Mouse (Mus musculus): ENCODE results near the gene Serpinf1. TPM values are rescaled to one million over a fixed set of nuclear protein-coding genes. Genes with fewer than 3 reads are reported as not detected.
A peak's percentile ranks its signal among the peaks of the same experiment; 100 is the strongest.
"Not testable (repeated sequence)": the region's sequence is repeated elsewhere in the genome, so short reads cannot be mapped to it uniquely, and the experiment has no call there.

The Serpinf1 gene
- total RNA-seq, 2 experiments from 2014 or later: 16.7 to 17.3 TPM

DNA sequence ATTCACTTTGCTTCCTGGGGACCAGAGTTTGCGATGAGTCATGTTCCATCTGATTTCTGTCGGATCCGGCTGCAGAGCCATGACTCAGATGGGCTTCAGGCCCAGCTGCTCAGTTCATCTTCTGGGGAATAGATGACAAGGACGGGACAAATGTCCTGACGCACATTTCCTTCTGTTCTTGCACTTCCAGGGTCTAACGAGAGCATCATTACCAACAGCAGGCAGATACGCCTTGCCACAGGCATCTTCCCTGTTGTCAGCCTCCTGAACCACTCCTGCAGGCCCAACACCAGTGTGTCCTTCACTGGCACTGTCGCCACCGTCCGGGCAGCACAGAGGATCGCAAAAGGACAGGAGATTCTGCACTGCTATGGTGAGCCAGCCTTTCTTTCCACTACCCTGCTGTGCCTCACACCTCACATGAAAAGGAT lies 23.1 kb downstream of the Serpinf1 start:
- DNase-seq (ENCODE audit: low spot score in 2 of 2): peak; percentile 37 to 85
- intact Hi-C loops (cut with DNase I): no loop called here

GRCm38 (mm10) chr11:75397452-75397851 lies 25.0 kb downstream of the Serpinf1 start:
- peak in 1 of 2 experiments; percentile 26 for DNase-seq (ENCODE audit: low spot score in 2 of 2)
- intact Hi-C loops (cut with DNase I): no loop called here

DNA sequence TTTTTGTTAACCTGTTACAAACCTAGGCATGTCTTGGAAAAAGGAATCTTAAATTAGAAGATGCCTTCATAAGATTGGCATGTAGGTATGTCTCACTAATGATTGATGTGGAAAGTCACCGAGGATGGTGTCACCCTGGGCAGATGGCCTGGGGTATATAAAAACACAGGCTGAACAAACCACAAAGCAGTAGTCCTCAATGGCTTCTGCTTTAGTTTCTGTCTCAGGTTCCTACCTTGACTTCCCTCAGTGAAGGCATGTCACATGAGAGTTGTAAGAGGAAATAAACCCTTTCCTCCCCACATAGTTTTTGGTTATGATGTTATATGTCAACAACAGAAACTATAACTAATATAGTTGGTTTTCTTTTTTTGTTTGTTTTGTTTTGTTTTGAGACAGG lies 26.9 kb downstream of the Serpinf1 start:
- DNase-seq (ENCODE audit: low spot score in 2 of 2): no peak
- intact Hi-C loops (cut with DNase I): no loop called here

GRCm38 (mm10) chr11:75383529-75383928 lies 39.0 kb downstream of the Serpinf1 start:
- peak in 1 of 2 experiments; percentile 33 for DNase-seq (ENCODE audit: low spot score in 2 of 2)
- intact Hi-C loops (cut with DNase I): not testable (repeated sequence)

GRCm38 (mm10) chr11:75378786-75379185 lies 43.7 kb downstream of the Serpinf1 start:
- DNase-seq (ENCODE audit: low spot score in 2 of 2); intact Hi-C loops (cut with DNase I): not testable (repeated sequence)

- intact Hi-C loops (cut with DNase I): no loop called here
- no peak for DNase-seq (ENCODE audit: low spot score in 2 of 2)
These were observed 45.4 kb downstream of the Serpinf1 start for GRCm38 (mm10) chr11:75377125-75377524.

Small RNA genes within 50 kb of the gene (microRNA-seq; reads per million reads assigned to microRNA genes)
- 10,414 to 18,602 reads per million in 2 experiments for gene Mir22

Other genes with a start within 250 kb of the Serpinf1 start
- gene Ovca2, start 243.9 kb downstream of the Serpinf1 start, total RNA-seq (2021): 10 to 100 TPM; 12.4 to 13.9 TPM
- gene Dph1, start 231.5 kb downstream of the Serpinf1 start, total RNA-seq (2021): 10 to 100 TPM; 26.9 to 27.2 TPM
- 10 to 100 TPM; 76.5 to 90.2 TPM for gene Rtn4rl1, start 228.9 kb downstream of the Serpinf1 start, total RNA-seq (2021)
- gene Rpa1, start 74.4 kb downstream of the Serpinf1 start, total RNA-seq (2021): 10 to 100 TPM; 44.2 to 46.9 TPM
- gene Smyd4, start 74.3 kb downstream of the Serpinf1 start, total RNA-seq (2021): 10 to 100 TPM; 12.1 to 12.5 TPM
- not detected for gene Serpinf2, start 16.9 kb upstream of the Serpinf1 start, total RNA-seq (2021)
- 10 to 100 TPM; 17.4 to 18.7 TPM for gene Wdr81, start 32.0 kb upstream of the Serpinf1 start, total RNA-seq (2021)
- under 1 TPM; 0.69 to 0.80 TPM for gene Tlcd2, start 39.0 kb upstream of the Serpinf1 start, total RNA-seq (2021)
- 100 to 1,000 TPM; 120 to 127 TPM for gene Prpf8, start 64.1 kb upstream of the Serpinf1 start, total RNA-seq (2021)
- gene Rilp, start 87.4 kb upstream of the Serpinf1 start, total RNA-seq (2021): 1 to 10 TPM; 2.0 to 2.7 TPM
- gene Scarf1, start 90.8 kb upstream of the Serpinf1 start, total RNA-seq (2021): 1 to 10 TPM; 1.7 to 2.1 TPM
- 10 to 100 TPM; 50.3 to 59.4 TPM for gene Slc43a2, start 109.0 kb upstream of the Serpinf1 start, total RNA-seq (2021)
- 100 to 1,000 TPM; 330 to 346 TPM for gene Pitpna, start 165.4 kb upstream of the Serpinf1 start, total RNA-seq (2021)
- gene Inpp5k, start 208.3 kb upstream of the Serpinf1 start, total RNA-seq (2021): 10 to 100 TPM; 38.5 to 41.3 TPM
- 10 to 100 TPM; 17.4 to 19.0 TPM for gene Myo1c, start 227.8 kb upstream of the Serpinf1 start, total RNA-seq (2021)